Mouse (Mus musculus): ENCODE data around the gene Plvap. TPM values are rescaled to one million over a fixed set of nuclear protein-coding genes. Genes with fewer than 3 reads are reported as not detected.
A peak's percentile ranks its signal among the peaks of the same experiment; 100 is the strongest.

Gene Plvap
- polyA plus RNA-seq, 1 experiment: 25.6 TPM

- TF ChIP-seq CTCF (IDR thresholded peaks at IDR 0.05; ENCODE audit: borderline replicate concordance, insufficient read depth, low read depth, low read length): no peak
- no peak for TF ChIP-seq POLR2A (IDR thresholded peaks at IDR 0.05; ENCODE audit: borderline replicate concordance, insufficient read depth, low read length)
- H3K4me1 ChIP-seq (ENCODE audit: control insufficient read depth, insufficient read depth, low read length): peaks cover 5% of the 10 kb centered on the region; the same call in 1 of the 2 replicates
- no peak overlapping the region for H3K27ac ChIP-seq (ENCODE audit: insufficient read depth, low read length)
- no peaks in the 10 kb centered on the region for H3K27me3 ChIP-seq (ENCODE audit: control insufficient read depth, insufficient read depth, low read length)
- H3K4me3 ChIP-seq (replicated peaks; ENCODE audit: insufficient read depth, low read depth, low read length): no peak overlapping the region
- 62% methylated on average over 8 of the region's 8 CpGs for WGBS
- DNase-seq: no peak
Measured at GRCm38 (mm10) chr8:71483932-71484331, 27.6 kb downstream of the Plvap start.

DNA sequence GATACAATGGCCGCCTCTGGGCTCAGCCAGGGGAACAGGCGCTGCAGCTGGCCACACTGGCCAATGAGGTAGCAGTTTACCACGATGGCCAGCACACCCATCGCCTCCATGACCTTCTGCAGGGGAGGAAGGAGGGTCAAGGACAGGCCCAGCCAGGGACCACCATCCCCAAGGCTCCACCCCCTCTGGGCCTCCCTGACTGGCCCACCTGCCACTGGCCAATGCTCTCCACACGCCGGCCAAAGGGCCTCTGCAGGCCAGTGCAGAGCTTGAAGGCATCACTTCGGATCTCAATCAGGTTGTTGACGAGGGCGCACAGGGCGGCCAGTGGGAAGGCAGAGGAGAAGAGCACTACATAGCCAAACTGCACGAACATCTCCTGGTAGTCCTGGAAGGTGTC, 32.6 kb downstream of the Plvap start:
- WGBS: 88% methylated on average over 11 of the region's 11 CpGs
- H3K4me1 ChIP-seq (ENCODE audit: control insufficient read depth, insufficient read depth, low read length): peaks cover 15% of the 10 kb centered on the region
- no peak for DNase-seq
- H3K27ac ChIP-seq (ENCODE audit: insufficient read depth, low read length): no peak overlapping the region
- H3K4me3 ChIP-seq (replicated peaks; ENCODE audit: insufficient read depth, low read depth, low read length): no peak overlapping the region
- H3K27me3 ChIP-seq (ENCODE audit: control insufficient read depth, insufficient read depth, low read length): no peaks in the 10 kb centered on the region
- TF ChIP-seq POLR2A (IDR thresholded peaks at IDR 0.05; ENCODE audit: borderline replicate concordance, insufficient read depth, low read length) (no peak), CTCF (IDR thresholded peaks at IDR 0.05; ENCODE audit: borderline replicate concordance, insufficient read depth, low read depth, low read length) (no peak)

GRCm38 (mm10) chr8:71477196-71477845, 34.2 kb downstream of the Plvap start:
- Histone ChIP-seq H3K4me1 (ENCODE audit: control insufficient read depth, insufficient read depth, low read length) (peaks cover 15% of the 10 kb centered on the region), H3K4me3 (replicated peaks; ENCODE audit: insufficient read depth, low read depth, low read length) (peak overlapping the region; percentile 64), H3K27me3 (ENCODE audit: control insufficient read depth, insufficient read depth, low read length) (no peaks in the 10 kb centered on the region), H3K27ac (ENCODE audit: insufficient read depth, low read length) (0 out of 2 replicates have a peak overlapping the region, but pooled peaks have one; percentile 42)
- TF ChIP-seq POLR2A (IDR thresholded peaks at IDR 0.05; ENCODE audit: borderline replicate concordance, insufficient read depth, low read length) (no peak), CTCF (IDR thresholded peaks at IDR 0.05; ENCODE audit: borderline replicate concordance, insufficient read depth, low read depth, low read length) (peak; percentile 58)
- DNase-seq: no peak
- WGBS: 46% methylated on average over 14 of the region's 14 CpGs

DNA sequence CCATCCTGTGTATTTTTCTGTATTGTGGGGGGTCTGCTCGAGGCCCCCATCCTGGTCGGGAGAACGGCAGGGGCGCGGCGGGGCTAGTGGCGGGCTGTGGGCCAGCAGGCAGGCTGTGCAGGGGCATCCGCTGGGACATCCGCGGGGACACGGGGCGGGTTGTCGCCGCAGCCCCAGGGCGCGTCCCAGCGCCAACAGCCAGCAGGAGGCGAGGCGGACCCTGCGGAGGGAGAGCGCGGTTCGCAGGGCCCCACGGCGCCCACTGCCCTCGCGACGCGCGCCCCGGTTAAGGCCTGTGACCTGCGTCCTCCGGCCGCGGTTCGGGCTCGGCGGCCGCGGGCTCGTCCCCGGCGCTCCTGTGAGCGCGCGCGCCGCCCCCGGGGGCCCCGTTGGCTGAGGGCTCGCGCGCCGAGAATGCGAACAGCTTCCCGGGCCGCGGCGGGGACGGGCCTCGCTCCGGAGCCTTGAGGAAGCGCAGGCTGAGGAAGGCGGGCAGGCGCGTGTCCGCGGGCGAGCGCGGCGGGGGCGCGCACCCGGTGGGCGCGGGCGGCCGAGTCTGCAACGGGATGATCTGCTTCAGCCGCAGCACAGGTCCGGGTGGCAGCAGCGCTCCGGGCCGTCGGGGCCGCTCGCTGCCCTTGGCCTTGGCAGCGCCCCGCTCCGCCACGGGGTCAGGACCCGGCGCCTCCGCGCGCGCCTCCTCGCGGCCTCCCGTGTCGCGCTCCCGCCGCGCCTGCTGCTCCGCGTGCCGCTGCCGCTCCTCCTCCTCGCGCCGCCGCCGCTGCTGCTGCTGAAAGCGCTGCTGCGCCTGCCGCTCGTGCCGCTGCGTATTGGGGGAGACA, 35.2 kb downstream of the Plvap start:
- under 1% methylated on average over 104 of the region's 121 CpGs for WGBS
- no peak for TF ChIP-seq CTCF (IDR thresholded peaks at IDR 0.05; ENCODE audit: borderline replicate concordance, insufficient read depth, low read depth, low read length)
- TF ChIP-seq POLR2A (IDR thresholded peaks at IDR 0.05; ENCODE audit: borderline replicate concordance, insufficient read depth, low read length): peak; percentile 58
- H3K27me3 ChIP-seq (ENCODE audit: control insufficient read depth, insufficient read depth, low read length): no peaks in the 10 kb centered on the region
- peak overlapping the region; percentile 64 for H3K4me3 ChIP-seq (replicated peaks; ENCODE audit: insufficient read depth, low read depth, low read length)
- H3K4me1 ChIP-seq (ENCODE audit: control insufficient read depth, insufficient read depth, low read length): peaks cover 15% of the 10 kb centered on the region
- H3K27ac ChIP-seq (ENCODE audit: insufficient read depth, low read length): peak overlapping the region; percentile 94
- peak; percentile 86 to 88 for DNase-seq

DNA sequence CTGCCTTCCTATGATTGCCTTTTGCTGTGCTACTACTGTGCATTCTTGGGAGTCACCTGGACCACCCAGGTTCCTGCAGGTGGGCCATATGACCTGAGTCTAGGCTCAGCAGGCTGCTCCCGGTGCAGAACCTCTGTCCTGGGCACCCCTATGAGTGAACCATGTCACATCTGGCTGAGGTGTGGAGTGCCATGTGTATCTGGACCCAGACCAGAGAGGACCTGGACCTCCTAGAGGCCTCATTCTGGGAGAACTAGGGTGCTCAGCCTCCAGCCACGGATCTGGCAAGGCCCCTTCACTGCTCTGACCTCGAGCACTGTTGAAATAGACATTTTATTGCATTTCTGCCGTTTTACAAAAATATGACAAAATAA, 35.9 kb downstream of the Plvap start:
- TF ChIP-seq POLR2A (IDR thresholded peaks at IDR 0.05; ENCODE audit: borderline replicate concordance, insufficient read depth, low read length) (peak; percentile 4; the same call in 1 of the 2 replicates), CTCF (IDR thresholded peaks at IDR 0.05; ENCODE audit: borderline replicate concordance, insufficient read depth, low read depth, low read length) (no peak)
- 9% methylated on average over 4 of the region's 4 CpGs for WGBS
- peak overlapping the region; percentile 60 for H3K4me3 ChIP-seq (replicated peaks; ENCODE audit: insufficient read depth, low read depth, low read length)
- no peak for DNase-seq
- peak overlapping the region; percentile 94; the same call in 1 of the 2 replicates for H3K27ac ChIP-seq (ENCODE audit: insufficient read depth, low read length)
- H3K4me1 ChIP-seq (ENCODE audit: control insufficient read depth, insufficient read depth, low read length): peaks cover 19% of the 10 kb centered on the region
- no peaks in the 10 kb centered on the region for H3K27me3 ChIP-seq (ENCODE audit: control insufficient read depth, insufficient read depth, low read length)

- H3K27me3 ChIP-seq (ENCODE audit: control insufficient read depth, insufficient read depth, low read length): no peaks in the 10 kb centered on the region
- peaks cover 25% of the 10 kb centered on the region for H3K4me1 ChIP-seq (ENCODE audit: control insufficient read depth, insufficient read depth, low read length)
- no peak overlapping the region for H3K4me3 ChIP-seq (replicated peaks; ENCODE audit: insufficient read depth, low read depth, low read length)
- peak; percentile 65 to 67 for DNase-seq
- WGBS: 63% methylated on average over 25 of the region's 25 CpGs
- peak overlapping the region; percentile 94 for H3K27ac ChIP-seq (ENCODE audit: insufficient read depth, low read length)
- TF ChIP-seq POLR2A (IDR thresholded peaks at IDR 0.05; ENCODE audit: borderline replicate concordance, insufficient read depth, low read length) (peak; percentile 11; the same call in 1 of the 2 replicates), CTCF (IDR thresholded peaks at IDR 0.05; ENCODE audit: borderline replicate concordance, insufficient read depth, low read depth, low read length) (no peak)
Measured at GRCm38 (mm10) chr8:71474785-71475701, 36.5 kb downstream of the Plvap start.

DNA sequence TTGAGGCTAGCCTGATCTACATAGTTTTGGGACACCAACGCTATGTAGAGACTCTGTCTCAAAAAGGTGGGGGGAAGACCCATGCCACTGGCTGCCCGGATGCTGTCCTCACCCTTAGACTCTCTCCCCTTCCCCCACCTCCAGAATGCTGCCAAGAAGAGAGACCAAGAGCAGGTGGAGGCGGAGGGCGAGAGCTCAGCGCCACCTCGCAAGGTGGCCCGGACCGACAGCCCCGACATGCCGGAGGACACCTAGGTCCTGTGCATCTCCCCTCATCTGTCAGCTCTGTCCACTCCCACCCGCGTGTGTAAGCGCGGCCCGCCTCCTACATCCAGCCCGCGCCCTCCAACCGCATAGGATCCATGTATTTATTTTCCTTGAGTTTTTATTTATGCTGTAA, 37.2 kb downstream of the Plvap start:
- no peak overlapping the region for H3K27ac ChIP-seq (ENCODE audit: insufficient read depth, low read length)
- DNase-seq: no peak
- H3K4me3 ChIP-seq (replicated peaks; ENCODE audit: insufficient read depth, low read depth, low read length): no peak overlapping the region
- WGBS: 82% methylated on average over 18 of the region's 18 CpGs
- no peak for TF ChIP-seq CTCF (IDR thresholded peaks at IDR 0.05; ENCODE audit: borderline replicate concordance, insufficient read depth, low read depth, low read length)
- no peak for TF ChIP-seq POLR2A (IDR thresholded peaks at IDR 0.05; ENCODE audit: borderline replicate concordance, insufficient read depth, low read length)
- H3K4me1 ChIP-seq (ENCODE audit: control insufficient read depth, insufficient read depth, low read length): peaks cover 30% of the 10 kb centered on the region
- no peaks in the 10 kb centered on the region for H3K27me3 ChIP-seq (ENCODE audit: control insufficient read depth, insufficient read depth, low read length)
